Mouse (Mus musculus) liver, embryonic 14.5 days (tissue): ENCODE data around the gene Gtf2i. TPM values are rescaled to one million over a fixed set of nuclear protein-coding genes. Genes with fewer than 3 reads are reported as not detected.

Experiments used
- ATAC-seq: fragments of 200-750 bp; cut with Nextera tagmentation; 2 replicates; pipeline ENCODE4 v1.8.0; 2017; ENCODE audit warnings: moderate number of reproducible peaks, mild to moderate bottlenecking, moderate library complexity; ENCODE audit not compliant: insufficient read depth
- DNase-seq, 3 experiments: peaks; one replicate each; pipeline ENCODE4 v3.0.0-alpha.2; 2012 to 2013; ENCODE audit warnings: low read depth in 3 of 3, low spot score in 3 of 3
- H3K27ac ChIP-seq: fragments of 300-500 bp; sonication (generic); 2 replicates; pipeline ENCODE4 v1.5.1; 2014; ENCODE audit warnings: moderate library complexity, mild to moderate bottlenecking, control low read depth, inconsistent platforms
- H3K27me3 ChIP-seq: fragments of 300-500 bp; sonication (generic); 2 replicates; pipeline ENCODE4 v1.6.1; 2014; ENCODE audit warnings: mild to moderate bottlenecking, low read length, moderate library complexity; ENCODE audit not compliant: control insufficient read depth, insufficient read depth
- H3K36me3 ChIP-seq: fragments of 300-500 bp; sonication (generic); replicated peaks from 2 replicates; pipeline ENCODE4 v1.6.1; 2014; ENCODE audit warnings: low read depth; ENCODE audit not compliant: control insufficient read depth, insufficient read depth
- H3K4me1 ChIP-seq, 2 experiments: fragments of 200-500 bp in 1 of 2; fragments of 300-500 bp in 1 of 2; sonication (generic) in 1 of 2; replicated peaks; 2 replicates each; pipeline ENCODE4 v1.6.1; 2012 to 2014; ENCODE audit warnings: antibody characterized with exemption in 1 of 2, inconsistent platforms in 1 of 2, low read length in 1 of 2; ENCODE audit not compliant: control insufficient read depth in 2 of 2, insufficient read depth in 2 of 2
- H3K4me2 ChIP-seq: fragments of 300-500 bp; sonication (generic); 2 replicates; pipeline ENCODE4 v1.6.1; 2014; ENCODE audit warnings: low read depth, mild to moderate bottlenecking, control low read depth, moderate library complexity
- H3K4me3 ChIP-seq, 2 experiments: fragments of 200-500 bp in 1 of 2; fragments of 300-500 bp in 1 of 2; sonication (generic) in 1 of 2; 2 replicates each; pipeline ENCODE4 v1.5.1; 2012 to 2014; ENCODE audit warnings: low read depth in 2 of 2, low read length in 2 of 2, mild to moderate bottlenecking in 2 of 2, control low read depth in 1 of 2, inconsistent platforms in 1 of 2, moderate library complexity in 1 of 2; ENCODE audit not compliant: insufficient read depth in 1 of 2
- H3K9ac ChIP-seq: fragments of 300-500 bp; sonication (generic); replicated peaks from 2 replicates; pipeline ENCODE4 v1.6.1; 2014; ENCODE audit warnings: mild to moderate bottlenecking, control low read depth, moderate library complexity
- H3K9me3 ChIP-seq: fragments of 300-500 bp; sonication (generic); 2 replicates; pipeline ENCODE4 v1.6.1; 2016; ENCODE audit warnings: low read length, mixed read lengths; ENCODE audit not compliant: control insufficient read depth
- CTCF ChIP-seq: IDR thresholded peaks from 2 replicates; pipeline ENCODE4 v1.5.1; 2016; ENCODE audit warnings: antibody characterized with exemption, low read depth, control low read depth
- EP300 ChIP-seq: IDR thresholded peaks from 2 replicates; pipeline ENCODE4 v1.6.1; 2016; ENCODE audit warnings: antibody characterized with exemption, low read depth
- WGBS: fragments of 180-500 bp; shearing (Covaris S2); extraction: QIAGEN DNeasy Blood & Tissue Kit; methylation state at CpG from one replicate; pipeline ENCODE4 v1.1.7; 2014; ENCODE audit not compliant: insufficient replicate concordance; 5-methylcytosine and 5-hydroxymethylcytosine counted together
- polyA plus RNA-seq, 2 experiments: library from polyadenylated mRNA; depleted of rRNA in 1 of 2; stranded (reverse) in 1 of 2; unstranded in 1 of 2; fragments of >200 nt; fragmentation: Nextera tagmentation in 1 of 2; extraction: Ambion mirVana in 1 of 2; gene quantifications; 2 replicates each; pipeline versions ENCODE4 v1.2.1 to v1.2.3; 2012 to 2014

The Gtf2i gene
- polyA plus RNA-seq, 2 experiments, result 26.1 to 26.5 TPM

DNA sequence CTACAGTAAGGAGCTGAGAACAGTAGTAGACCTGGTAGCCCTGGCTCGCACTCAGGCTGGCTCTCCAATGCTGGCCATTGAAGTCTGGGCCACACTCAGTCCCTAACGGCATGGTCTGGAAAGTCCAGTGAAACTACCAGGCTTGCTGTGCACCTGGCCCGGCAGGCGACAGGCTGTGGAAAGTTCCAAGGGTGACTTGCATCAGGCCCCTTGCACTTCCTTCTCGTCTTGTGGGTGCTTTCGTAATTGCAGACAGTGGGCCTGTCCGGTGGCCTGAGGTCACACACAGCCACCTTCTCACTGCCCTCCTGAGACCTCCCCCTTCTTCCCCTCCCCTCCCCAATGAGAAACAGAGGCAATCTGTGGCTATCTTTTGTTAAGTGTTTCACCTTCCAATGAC lies 82.0 kb downstream of the Gtf2i start:
- ATAC-seq, result peak; percentile 16; the same call in 1 of the 2 replicates

DNA sequence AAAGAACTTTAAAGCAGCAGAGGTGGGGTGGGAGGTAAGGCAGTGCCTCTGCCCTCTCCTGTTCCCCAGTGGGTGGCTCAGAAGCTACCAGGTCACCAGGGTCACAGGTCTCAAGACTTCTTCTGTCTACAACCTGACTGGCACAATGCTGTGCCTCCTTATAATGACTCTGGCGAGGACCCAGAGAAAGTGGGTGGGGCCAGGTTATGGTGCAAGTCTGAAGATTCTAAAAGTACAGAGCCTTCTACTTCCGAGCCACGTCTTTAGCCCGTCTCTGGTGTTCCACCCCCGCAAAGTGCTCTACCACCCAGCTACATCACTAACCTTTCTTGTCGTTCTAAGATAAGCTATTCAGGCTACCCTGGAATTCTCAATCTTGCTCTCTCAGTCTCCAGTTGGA lies 82.4 kb downstream of the Gtf2i start:
- no peak overlapping the region for H3K27ac ChIP-seq
- WGBS, result 11% methylated on average over 6 of the region's 6 CpGs
- H3K36me3 ChIP-seq, result peaks cover 3% of the 10 kb centered on the region; the same call in 1 of the 2 replicates
- peaks cover 0 to 19% of the 10 kb centered on the region in 2 experiments; a peak in 2 of 4 replicates for H3K4me1 ChIP-seq
- no peak overlapping the region for H3K4me3 ChIP-seq
- DNase-seq (peak in 1 of 3 experiments; percentile 45), ATAC-seq (peak; percentile 34)
- TF ChIP-seq CTCF (no peak), EP300 (no peak)
- peak overlapping the region; percentile 31 for H3K4me2 ChIP-seq
- no peaks in the 10 kb centered on the region for H3K27me3 ChIP-seq
- H3K9me3 ChIP-seq, result no peaks in the 10 kb centered on the region
- H3K9ac ChIP-seq, result no peak overlapping the region

More for the DNA sequence above, 82.0 kb downstream of the Gtf2i start:
- no peak for TF ChIP-seq EP300
- no peak for TF ChIP-seq CTCF
- H3K36me3 ChIP-seq, result peaks cover 3% of the 10 kb centered on the region; the same call in 1 of the 2 replicates
- H3K4me1 ChIP-seq, result peaks cover 0 to 19% of the 10 kb centered on the region in 2 experiments; a peak in 2 of 4 replicates
- DNase-seq, result no peak
- H3K4me2 ChIP-seq, result peak overlapping the region; percentile 31
- no peak overlapping the region for H3K27ac ChIP-seq
- H3K4me3 ChIP-seq, result no peak overlapping the region
- 11% methylated on average over 7 of the region's 7 CpGs for WGBS
- no peaks in the 10 kb centered on the region for H3K27me3 ChIP-seq
- no peak overlapping the region for H3K9ac ChIP-seq
- H3K9me3 ChIP-seq, result no peaks in the 10 kb centered on the region

DNA sequence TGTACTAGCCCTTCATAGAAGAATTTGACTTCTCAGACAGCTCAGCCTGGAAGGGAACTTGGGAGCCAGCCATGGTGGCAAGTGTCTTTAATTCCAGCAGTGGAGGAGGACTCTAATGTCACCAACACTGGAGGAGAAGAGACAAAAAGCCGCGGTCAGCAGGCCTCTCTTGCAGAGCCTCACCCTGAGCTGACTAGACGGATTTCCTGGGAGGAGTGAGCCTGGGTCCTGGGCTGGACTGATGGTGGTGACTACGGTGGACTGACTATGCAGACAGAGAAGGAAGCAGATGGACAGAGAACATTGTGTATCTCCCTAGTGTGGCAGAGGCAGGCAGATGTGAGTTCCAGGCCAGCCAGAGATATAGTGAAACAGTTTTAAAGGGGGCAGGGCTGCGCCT lies 83.2 kb downstream of the Gtf2i start:
- Histone ChIP-seq H3K4me2 (no peak overlapping the region), H3K4me3 (no peak overlapping the region), H3K9me3 (no peaks in the 10 kb centered on the region), H3K4me1 (peaks cover 0 to 15% of the 10 kb centered on the region in 2 experiments; a peak in 2 of 4 replicates), H3K27ac (no peak overlapping the region), H3K36me3 (peaks cover 3% of the 10 kb centered on the region; the same call in 1 of the 2 replicates), H3K27me3 (no peaks in the 10 kb centered on the region), H3K9ac (no peak overlapping the region)
- ATAC-seq (no peak), DNase-seq (no peak)
- TF ChIP-seq CTCF, result no peak
- 23% methylated on average over 5 of the region's 5 CpGs for WGBS

DNA sequence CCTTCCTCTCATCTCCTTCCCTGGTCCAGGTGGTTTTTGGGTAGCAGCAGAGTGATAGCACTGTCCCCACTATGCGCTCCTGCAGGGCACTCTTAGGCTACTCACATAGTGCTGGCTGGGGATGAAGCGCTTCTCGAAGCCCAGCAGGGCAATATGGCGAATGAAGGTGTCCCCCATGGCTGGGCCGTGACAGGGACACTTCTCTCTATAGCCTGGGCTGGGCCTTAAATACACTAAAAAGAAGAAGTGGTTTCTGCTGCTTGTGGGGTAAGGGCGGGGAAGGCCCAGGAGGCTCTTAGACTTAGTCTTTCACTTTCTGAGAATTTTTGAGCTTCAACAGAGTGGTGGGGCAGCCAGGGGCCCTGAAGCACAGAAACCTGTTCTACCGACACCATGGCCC lies 85.2 kb downstream of the Gtf2i start, which contains the start of gene Ncf1:
TSS of gene Ncf1 (minus strand) at position 235 of the 400 bp plus-strand sequence.
- TF ChIP-seq EP300 (no peak), CTCF (no peak)
- Histone ChIP-seq H3K9me3 (no peaks in the 10 kb centered on the region), H3K4me1 (peaks cover 0 to 6% of the 10 kb centered on the region in 2 experiments; a peak in 2 of 4 replicates), H3K27me3 (no peaks in the 10 kb centered on the region), H3K4me2 (peak within 1 kb of the TSS; percentile 18), H3K4me3 (peak within 1 kb of the TSS; percentile 19 to 25; a peak in 2 of 4 replicates), H3K36me3 (no peaks in the 10 kb centered on the region), H3K9ac (no peak within 1 kb of the TSS), H3K27ac (no peak within 1 kb of the TSS)
- ATAC-seq, result no peak
- WGBS, result 48% methylated on average over 7 of the region's 7 CpGs
- DNase-seq, result no peak

DNA sequence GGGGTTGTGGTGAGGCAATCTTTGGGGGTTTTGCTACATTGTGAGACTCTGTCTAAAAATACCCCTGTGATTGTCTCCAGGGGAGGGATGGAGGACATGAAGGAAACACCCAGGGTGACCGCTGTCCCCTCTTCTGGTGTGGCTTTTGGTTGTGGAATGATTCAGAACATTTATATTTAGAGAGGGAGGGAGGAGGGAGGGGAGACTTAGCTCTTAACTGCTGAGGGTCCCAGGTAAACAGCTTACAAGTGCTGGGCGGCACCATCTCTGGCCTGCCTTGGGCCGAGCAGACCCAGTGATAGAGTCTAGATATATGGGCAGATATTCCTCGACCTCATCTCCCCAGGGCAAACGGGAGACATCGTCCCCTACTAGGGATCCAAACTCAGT lies 86.3 kb downstream of the Gtf2i start:
- H3K4me2 ChIP-seq, result peak overlapping the region; percentile 18
- DNase-seq, result no peak
- TF ChIP-seq CTCF (no peak), EP300 (no peak)
- H3K27ac ChIP-seq, result no peak overlapping the region
- H3K9ac ChIP-seq, result no peak overlapping the region
- peaks cover 0 to 5% of the 10 kb centered on the region in 2 experiments; a peak in 2 of 4 replicates for H3K4me1 ChIP-seq
- H3K27me3 ChIP-seq, result no peaks in the 10 kb centered on the region
- H3K4me3 ChIP-seq, result peak overlapping the region; percentile 19 to 25; a peak in 2 of 4 replicates
- H3K36me3 ChIP-seq, result no peaks in the 10 kb centered on the region
- 37% methylated on average over 6 of the region's 6 CpGs for WGBS
- no peaks in the 10 kb centered on the region for H3K9me3 ChIP-seq
- ATAC-seq, result no peak
